Mouse (Mus musculus): ENCODE measurements around the gene Skap1. TPM values are rescaled to one million over a fixed set of nuclear protein-coding genes. Genes with fewer than 3 reads are reported as not detected.

Skap1 gene
- polyA plus RNA-seq, 1 experiment from 2014 or later: 4.1 TPM

DNA sequence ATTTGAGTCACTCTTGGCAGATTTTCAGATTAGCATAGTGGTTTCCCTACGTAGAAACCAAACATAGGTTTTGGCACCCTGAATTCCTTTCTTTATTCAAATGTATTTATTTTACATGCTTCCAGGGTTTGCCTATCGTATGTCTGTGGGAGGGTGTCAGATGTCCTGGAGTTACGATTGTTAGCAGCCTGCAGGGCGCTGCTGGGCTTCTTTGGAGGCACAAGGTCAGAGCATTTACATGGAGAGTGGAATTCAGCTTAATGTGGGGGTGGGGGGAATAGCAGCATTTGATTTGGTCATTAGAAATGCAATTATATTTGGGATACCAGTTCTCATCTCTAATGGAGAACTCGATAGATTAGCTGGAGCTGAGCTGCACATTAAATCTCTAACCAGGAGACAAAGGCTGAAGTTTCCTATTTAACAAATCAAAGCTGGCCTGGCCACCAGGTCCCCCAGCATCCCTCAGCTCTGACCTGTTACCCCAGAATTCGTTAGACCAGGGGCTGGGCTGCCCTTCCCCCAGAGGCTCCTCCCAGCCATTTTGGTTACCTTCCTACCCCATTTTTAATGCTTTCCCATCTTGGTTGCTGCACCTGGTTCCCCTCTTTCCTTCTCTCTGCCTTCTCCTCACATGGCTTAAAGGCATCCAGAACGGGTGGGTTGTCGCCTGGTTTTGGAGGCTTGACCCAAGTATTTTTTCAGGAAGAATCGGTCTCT, 322.5 kb downstream of the Skap1 start:
- ATAC-seq (ENCODE audit: low FRiP score): no peak
- Histone ChIP-seq H3K9me3 (no peaks in the 10 kb centered on the region), H3K27ac (no peak overlapping the region), H3K27me3 (0 out of 2 replicates have a peak, but pooled peaks cover 3% of the 10 kb centered on the region), H3K9ac (no peak overlapping the region), H3K4me2 (no peak overlapping the region), H3K36me3 (replicated peaks) (no peaks in the 10 kb centered on the region), H3K4me1 (peaks cover 19% of the 10 kb centered on the region), H3K4me3 (replicated peaks) (no peak overlapping the region)
- WGBS: 27% methylated on average over 9 of the region's 9 CpGs

DNA sequence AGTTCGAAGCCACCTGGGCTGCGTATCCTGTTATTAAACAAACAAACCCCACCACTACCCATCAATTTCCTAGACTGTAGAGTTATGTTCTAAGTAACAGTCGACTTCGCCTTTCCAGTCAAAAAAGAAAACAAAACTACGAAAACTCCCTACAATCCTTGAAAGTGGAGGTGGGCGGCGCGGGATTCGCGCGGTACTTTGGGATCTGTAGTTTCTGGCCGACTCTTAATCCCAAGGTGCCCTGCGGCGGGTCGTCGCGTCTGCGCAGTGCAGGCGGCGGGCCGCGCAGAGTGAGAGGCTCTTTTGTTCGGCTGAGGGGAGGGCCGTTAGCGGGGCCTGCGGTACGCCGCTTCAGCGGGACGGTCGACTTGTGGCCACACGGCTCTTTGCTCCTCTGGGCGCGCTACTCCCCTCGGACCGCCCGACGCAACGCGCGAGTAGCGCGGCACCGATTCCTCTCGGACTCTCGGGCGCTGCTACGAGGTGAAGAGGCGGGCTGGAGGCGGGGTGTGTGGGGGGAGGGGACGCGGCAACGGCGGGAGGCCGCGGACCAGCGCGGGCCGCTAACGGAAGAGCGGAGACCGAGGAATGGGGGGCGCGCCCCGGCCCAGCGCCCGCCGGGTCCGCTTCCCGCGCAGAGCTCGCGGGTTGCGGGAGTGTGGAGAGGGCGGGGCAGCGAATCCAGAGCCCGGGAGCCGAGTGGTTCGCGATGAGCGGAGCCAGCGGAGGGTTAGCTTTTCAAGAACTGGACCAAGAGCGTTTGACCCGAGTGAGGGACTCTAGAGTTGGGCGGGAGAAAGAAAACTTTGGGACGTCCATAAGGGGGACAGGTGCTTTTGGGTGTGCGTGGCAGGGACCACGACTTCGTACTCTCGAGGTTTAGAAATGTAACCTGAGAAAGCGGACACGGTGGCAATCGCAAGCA, 324.7 kb downstream of the Skap1 start, which contains the start of gene Cbx1:
Cbx1 (plus strand) TSS at position 257 of the 925 bp plus-strand sequence.
- Histone ChIP-seq H3K36me3 (replicated peaks) (peaks cover 7% of the 10 kb centered on the region; the same call in 1 of the 2 replicates), H3K4me2 (peak within 1 kb of the TSS; percentile 94), H3K27ac (peak within 1 kb of the TSS; percentile 99), H3K9me3 (no peaks in the 10 kb centered on the region), H3K9ac (peak within 1 kb of the TSS; percentile 97), H3K27me3 (no peaks in the 10 kb centered on the region), H3K4me3 (replicated peaks) (peak within 1 kb of the TSS; percentile 97), H3K4me1 (peaks cover 34% of the 10 kb centered on the region)
- WGBS: 1% methylated on average over 93 of the region's 93 CpGs
- peak; percentile 99 for ATAC-seq (ENCODE audit: low FRiP score)

- no peaks in the 10 kb centered on the region for H3K27me3 ChIP-seq
- H3K4me2 ChIP-seq: peak overlapping the region; percentile 94
- H3K9me3 ChIP-seq: no peaks in the 10 kb centered on the region
- peaks cover 34% of the 10 kb centered on the region for H3K4me1 ChIP-seq
- H3K27ac ChIP-seq: peak overlapping the region; percentile 99; the same call in 1 of the 2 replicates
- H3K9ac ChIP-seq: peak overlapping the region; percentile 97
- H3K36me3 ChIP-seq (replicated peaks): peaks cover 7% of the 10 kb centered on the region
- H3K4me3 ChIP-seq (replicated peaks): peak overlapping the region; percentile 97
- ATAC-seq (ENCODE audit: low FRiP score): no peak
- 8% methylated on average over 5 of the region's 5 CpGs for WGBS
Measured at GRCm38 (mm10) chr11:96789990-96790389, 325.6 kb downstream of the Skap1 start.

DNA sequence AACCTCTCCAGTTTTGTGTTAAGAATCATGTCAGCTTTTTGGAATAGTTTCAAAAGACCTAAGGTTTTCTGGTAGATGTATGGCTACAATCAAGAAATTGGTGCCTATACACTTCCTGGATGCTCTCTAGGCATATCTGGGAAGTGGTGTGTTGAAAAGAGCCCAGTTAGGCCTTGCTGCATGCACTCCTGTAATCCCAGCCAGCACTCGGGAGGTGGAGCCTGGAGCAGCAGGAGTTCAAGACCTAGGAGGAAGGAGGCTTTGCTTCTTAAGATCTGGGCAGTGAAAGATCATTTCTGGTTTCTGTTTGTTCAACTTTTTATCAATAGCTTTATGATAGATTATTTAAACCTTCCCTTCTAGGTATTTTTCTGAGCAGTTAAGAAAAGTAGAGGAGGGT, 326.3 kb downstream of the Skap1 start:
- Histone ChIP-seq H3K9me3 (no peaks in the 10 kb centered on the region), H3K36me3 (replicated peaks) (peaks cover 13% of the 10 kb centered on the region), H3K4me1 (peaks cover 34% of the 10 kb centered on the region), H3K9ac (peak overlapping the region; percentile 97), H3K4me3 (replicated peaks) (peak overlapping the region; percentile 97), H3K27me3 (no peaks in the 10 kb centered on the region), H3K4me2 (peak overlapping the region; percentile 94), H3K27ac (no peak overlapping the region)
- no peak for ATAC-seq (ENCODE audit: low FRiP score)
- WGBS: 13% methylated on average over 1 of the region's 1 CpGs

- Histone ChIP-seq H3K4me3 (replicated peaks) (no peak overlapping the region), H3K27ac (no peak overlapping the region), H3K36me3 (replicated peaks) (peaks cover 39% of the 10 kb centered on the region), H3K4me2 (no peak overlapping the region), H3K9me3 (no peaks in the 10 kb centered on the region), H3K9ac (no peak overlapping the region), H3K4me1 (peaks cover 26% of the 10 kb centered on the region), H3K27me3 (no peaks in the 10 kb centered on the region)
- ATAC-seq (ENCODE audit: low FRiP score): no peak
- 96% methylated on average over 13 of the region's 13 CpGs for WGBS
Measured at GRCm38 (mm10) chr11:96795491-96795890, 331.1 kb downstream of the Skap1 start.

DNA sequence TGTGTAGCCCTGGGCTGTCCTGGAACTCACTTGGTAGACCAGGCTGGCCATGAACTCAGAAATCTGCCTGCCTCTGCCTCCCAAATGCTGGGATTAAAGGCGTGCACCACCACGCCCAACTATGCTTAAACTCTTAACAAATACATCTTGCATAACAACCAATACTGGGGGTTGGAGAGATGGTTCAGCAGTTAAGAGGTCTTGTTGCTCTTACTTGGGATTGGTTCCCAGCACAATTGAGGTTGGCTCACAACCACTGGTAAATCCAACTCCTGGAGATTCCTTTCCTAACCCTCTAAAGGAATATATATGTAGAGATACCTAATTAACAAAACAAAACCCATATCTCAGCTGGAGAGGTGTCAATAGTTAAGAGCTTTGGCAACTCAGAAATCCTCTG, 331.7 kb downstream of the Skap1 start:
- WGBS: 94% methylated on average over 2 of the region's 2 CpGs
- H3K4me3 ChIP-seq (replicated peaks): no peak overlapping the region
- H3K9me3 ChIP-seq: no peaks in the 10 kb centered on the region
- H3K27ac ChIP-seq: no peak overlapping the region
- no peaks in the 10 kb centered on the region for H3K27me3 ChIP-seq
- H3K9ac ChIP-seq: no peak overlapping the region
- H3K36me3 ChIP-seq (replicated peaks): peaks cover 45% of the 10 kb centered on the region
- no peak for ATAC-seq (ENCODE audit: low FRiP score)
- H3K4me2 ChIP-seq: no peak overlapping the region
- peaks cover 21% of the 10 kb centered on the region for H3K4me1 ChIP-seq

GRCm38 (mm10) chr11:96796586-96796985, 332.2 kb downstream of the Skap1 start:
- no peaks in the 10 kb centered on the region for H3K9me3 ChIP-seq
- no peak overlapping the region for H3K27ac ChIP-seq
- no peak overlapping the region for H3K4me3 ChIP-seq (replicated peaks)
- WGBS: 77% methylated on average over 1 of the region's 1 CpGs
- H3K9ac ChIP-seq: no peak overlapping the region
- peaks cover 50% of the 10 kb centered on the region for H3K36me3 ChIP-seq (replicated peaks)
- H3K27me3 ChIP-seq: no peaks in the 10 kb centered on the region
- H3K4me1 ChIP-seq: peaks cover 17% of the 10 kb centered on the region
- ATAC-seq (ENCODE audit: low FRiP score): no peak
- no peak overlapping the region for H3K4me2 ChIP-seq

DNA sequence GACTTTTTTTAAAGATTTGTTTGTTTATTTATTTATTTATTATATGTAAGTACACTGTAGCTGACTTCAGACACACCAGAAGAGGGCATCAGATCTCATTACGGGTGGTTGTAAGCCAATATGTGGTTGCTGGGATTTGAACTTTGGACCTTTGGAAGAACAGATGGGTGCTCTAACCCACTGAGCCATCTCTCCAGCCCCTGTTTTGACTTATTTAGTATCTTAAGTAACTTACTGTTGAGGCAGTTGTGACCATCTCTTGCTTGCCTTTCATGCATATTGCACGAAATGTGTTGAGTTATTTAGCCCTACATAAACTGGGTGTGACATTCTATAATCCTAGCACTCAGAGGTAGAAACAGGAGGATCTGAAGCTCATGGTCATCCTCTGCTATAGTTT, 335.1 kb downstream of the Skap1 start:
- H3K27me3 ChIP-seq: no peaks in the 10 kb centered on the region
- H3K4me2 ChIP-seq: no peak overlapping the region
- H3K27ac ChIP-seq: no peak overlapping the region
- H3K4me3 ChIP-seq (replicated peaks): no peak overlapping the region
- H3K9ac ChIP-seq: no peak overlapping the region
- no peaks in the 10 kb centered on the region for H3K4me1 ChIP-seq
- H3K9me3 ChIP-seq: no peaks in the 10 kb centered on the region
- ATAC-seq (ENCODE audit: low FRiP score): no peak
- peaks cover 71% of the 10 kb centered on the region for H3K36me3 ChIP-seq (replicated peaks)
- WGBS: 94% methylated on average over 2 of the region's 2 CpGs

DNA sequence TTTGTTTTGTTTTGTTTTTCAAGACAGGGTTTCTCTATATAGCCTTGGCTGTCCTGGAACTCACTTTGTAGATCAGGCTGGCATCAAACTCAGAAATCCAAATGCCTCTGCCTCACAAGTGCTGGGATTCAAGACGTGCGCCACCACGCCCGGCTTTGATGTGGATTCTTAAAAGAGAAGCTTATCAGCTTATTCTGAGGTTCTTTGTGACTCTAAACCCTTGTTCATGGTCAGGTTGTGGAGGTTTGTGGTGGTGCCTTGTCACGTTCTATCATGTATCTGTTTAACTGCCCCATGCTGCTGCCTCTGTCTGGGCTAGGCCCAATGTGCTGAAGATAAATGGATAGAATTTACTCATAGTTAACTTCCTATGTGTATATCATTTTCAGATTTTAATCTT, 341.2 kb downstream of the Skap1 start:
- ATAC-seq (ENCODE audit: low FRiP score): no peak

GRCm38 (mm10) chr11:96808066-96808465, 343.7 kb downstream of the Skap1 start:
- H3K27me3 ChIP-seq: no peaks in the 10 kb centered on the region
- no peak for ATAC-seq (ENCODE audit: low FRiP score)
- H3K36me3 ChIP-seq (replicated peaks): peaks cover 89% of the 10 kb centered on the region
- no peak overlapping the region for H3K9ac ChIP-seq
- no peaks in the 10 kb centered on the region for H3K9me3 ChIP-seq
- no peak overlapping the region for H3K27ac ChIP-seq
- 61% methylated on average over 1 of the region's 1 CpGs for WGBS
- H3K4me3 ChIP-seq (replicated peaks): no peak overlapping the region
- H3K4me2 ChIP-seq: no peak overlapping the region
- H3K4me1 ChIP-seq: no peaks in the 10 kb centered on the region

More for the DNA sequence above, 341.2 kb downstream of the Skap1 start:
- H3K27ac ChIP-seq: no peak overlapping the region
- 93% methylated on average over 5 of the region's 5 CpGs for WGBS
- H3K4me2 ChIP-seq: no peak overlapping the region
- no peaks in the 10 kb centered on the region for H3K9me3 ChIP-seq
- no peak overlapping the region for H3K4me3 ChIP-seq (replicated peaks)
- H3K27me3 ChIP-seq: no peaks in the 10 kb centered on the region
- peaks cover 90% of the 10 kb centered on the region for H3K36me3 ChIP-seq (replicated peaks)
- no peak overlapping the region for H3K9ac ChIP-seq
- H3K4me1 ChIP-seq: no peaks in the 10 kb centered on the region
